Mouse (Mus musculus): ENCODE data around the gene Slc16a6.

- TF ChIP-seq CTCF (IDR thresholded peaks at IDR 0.05; ENCODE audit: low read depth), result no peak
- no peak for TF ChIP-seq EP300 (optimal IDR thresholded peaks at IDR 0.05)
Measured at GRCm38 (mm10) chr11:109512995-109513675, 39.7 kb upstream of the Slc16a6 start.
